Mouse (Mus musculus): ENCODE data around the gene Ifna5.
A peak's percentile ranks its signal among the peaks of the same experiment; 100 is the strongest.

Gene Ifna5

DNA sequence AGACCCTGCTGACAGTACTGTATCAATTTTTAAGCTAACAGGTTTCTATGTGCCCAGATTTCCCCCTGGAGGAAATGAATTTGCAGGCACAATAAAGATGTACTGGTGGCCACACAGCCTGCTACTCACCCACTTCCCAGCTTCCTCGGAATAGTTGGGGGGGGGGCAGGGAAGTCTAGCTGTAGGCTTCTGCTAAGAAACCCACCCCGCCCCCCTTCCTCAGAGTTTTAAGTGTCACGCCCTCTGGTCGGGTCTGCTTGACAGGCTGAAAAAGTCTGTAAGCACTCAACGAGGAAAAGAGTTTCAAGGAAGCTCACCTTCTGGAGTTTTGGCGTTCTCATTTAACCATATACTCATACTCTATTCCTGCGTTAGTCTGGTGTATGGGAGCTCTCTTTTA, 28.0 kb downstream of the Ifna5 start:
- DNase-seq (ENCODE audit: extremely low spot score, low read depth, low spot score), result no peak

DNA sequence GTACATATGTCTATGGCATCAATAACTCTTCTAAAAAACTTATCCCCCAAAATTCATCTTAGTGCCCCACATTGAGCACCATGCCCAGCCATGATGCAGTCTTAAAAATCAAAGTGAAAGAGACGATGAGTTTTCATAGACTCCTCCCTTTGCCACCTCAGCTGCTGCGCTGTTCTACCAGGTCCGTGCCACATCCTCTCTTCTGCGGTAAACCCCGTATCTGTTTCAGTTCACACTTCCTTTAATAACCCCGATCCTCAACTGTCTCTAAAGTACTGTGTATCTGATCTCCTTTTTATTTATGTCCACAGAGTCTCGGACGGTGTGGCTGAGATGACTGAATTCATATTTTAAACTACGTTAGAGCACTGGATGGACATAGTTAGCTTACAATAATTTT, 29.3 kb downstream of the Ifna5 start:
- no peak for DNase-seq (ENCODE audit: extremely low spot score, low read depth, low spot score)

DNA sequence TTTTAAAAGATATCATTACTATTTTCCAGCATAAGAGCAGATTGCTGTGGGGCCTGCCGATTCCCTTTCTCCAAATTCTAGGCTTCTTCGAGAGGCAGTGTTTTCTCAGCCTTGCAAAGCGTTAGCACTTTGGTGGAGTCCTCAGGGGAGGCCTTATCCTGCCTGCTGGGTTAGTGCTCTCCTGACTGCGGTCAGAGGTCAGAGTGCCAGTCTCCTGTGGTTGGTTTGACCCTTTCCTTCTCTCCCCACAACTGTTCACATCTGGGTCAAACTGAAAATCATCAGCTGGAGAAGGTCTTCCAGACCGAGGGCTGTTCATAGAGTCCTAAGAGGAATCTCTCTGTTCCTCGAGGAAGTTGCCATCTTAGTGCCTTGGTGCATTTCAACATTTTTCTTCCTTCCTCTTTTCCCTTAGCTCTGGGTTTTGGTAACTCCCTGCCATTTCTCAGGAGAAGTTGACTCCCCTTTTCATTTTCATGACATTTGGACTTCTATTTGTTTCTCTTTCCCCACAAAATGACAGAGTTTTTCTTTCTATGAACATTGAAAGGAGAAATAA, 29.8 kb downstream of the Ifna5 start:
- DNase-seq (ENCODE audit: extremely low spot score, low read depth, low spot score), result no peak

DNA sequence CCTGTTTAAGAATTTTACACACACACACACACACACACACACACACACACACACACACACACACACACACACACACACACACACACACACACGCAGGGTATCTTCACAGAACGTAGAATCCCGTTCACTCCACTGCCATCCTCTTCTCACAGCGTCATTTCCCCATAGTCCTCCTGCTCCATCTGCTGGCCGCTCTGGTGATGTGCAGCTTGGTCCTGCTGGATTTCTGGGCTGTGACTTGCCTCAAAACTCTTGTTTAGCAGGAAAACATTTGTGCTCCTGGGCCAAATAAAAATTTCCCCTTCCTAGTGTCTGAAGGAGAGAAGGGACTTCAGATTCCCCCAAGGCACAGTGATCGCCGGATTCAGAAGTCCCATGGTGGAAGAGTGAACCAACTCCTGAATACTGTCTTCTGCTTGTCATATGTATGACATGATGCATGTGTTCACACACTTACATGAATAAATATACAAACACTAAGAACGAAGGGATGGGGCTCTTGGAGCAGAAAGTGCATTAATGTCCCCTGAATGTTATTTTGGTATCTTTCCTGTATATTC, 32.1 kb downstream of the Ifna5 start:
- peak; percentile 75 for DNase-seq (ENCODE audit: extremely low spot score, low read depth, low spot score)

DNA sequence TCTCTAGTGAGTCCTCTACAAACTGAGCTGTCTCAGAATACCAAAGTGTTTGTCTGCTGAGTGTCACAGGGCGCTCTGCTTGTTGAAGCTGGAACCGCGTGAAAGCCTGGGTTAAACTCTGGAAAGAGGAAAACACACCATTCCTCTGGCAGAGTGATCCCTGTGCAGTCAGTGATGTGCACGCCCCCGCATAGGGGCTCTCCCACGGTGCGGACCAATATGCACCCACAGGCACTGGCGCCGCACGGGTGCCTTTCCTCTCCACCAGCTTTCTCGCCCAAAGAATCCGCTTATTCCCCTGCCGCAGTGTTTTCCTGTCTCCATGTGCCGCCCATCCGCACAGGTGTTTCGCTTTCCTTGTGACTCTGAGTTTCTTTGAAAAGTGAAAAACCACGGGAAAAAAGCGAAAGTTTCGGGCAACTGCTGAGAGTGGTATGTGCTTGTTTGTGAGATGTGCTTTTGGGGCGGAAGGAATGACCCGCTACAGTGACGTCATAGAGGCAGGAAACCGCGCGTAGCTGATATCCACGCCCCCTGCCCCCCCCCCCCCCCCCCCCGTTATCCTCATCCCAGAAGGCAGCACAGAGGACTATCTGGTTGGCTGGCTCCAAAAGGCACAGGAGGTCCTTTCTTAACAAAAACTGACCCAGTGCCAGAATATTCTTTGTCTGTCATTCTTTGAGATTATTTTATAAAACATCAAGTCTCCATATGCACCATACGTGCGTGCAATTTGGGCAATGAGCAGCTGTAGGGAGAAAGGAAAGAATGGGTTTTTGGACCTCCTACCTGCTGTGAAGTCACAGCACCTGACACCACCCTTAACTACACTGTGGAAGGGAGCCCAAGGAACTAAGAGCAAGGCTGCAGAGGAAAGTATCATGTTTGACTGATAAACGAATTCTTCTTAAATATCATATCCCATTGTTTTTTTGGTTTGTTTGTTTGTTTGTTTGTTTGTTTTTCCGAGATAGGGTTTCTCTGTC, 32.9 kb downstream of the Ifna5 start:
- DNase-seq (ENCODE audit: extremely low spot score, low read depth, low spot score), result peak; percentile 12

DNA sequence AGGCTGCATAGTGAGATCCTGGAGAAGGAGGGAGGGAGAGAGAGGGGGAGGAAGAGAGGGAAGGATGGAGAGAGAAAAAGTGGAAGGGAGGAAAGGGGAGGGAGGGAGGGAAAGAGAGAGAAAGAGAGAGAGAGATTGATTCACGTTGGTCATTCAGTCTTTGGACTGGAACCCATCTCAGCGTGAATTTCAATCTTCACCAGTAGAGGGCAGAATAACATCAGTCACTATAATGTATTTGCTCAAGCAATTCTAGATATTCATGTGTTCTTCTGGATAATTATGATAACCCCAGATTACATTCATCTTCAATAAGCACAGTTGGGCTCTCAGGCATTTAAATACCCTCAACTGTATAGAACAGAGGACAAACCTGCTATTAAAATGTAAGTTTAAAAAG, 37.4 kb downstream of the Ifna5 start:
- peak; percentile 44 for DNase-seq (ENCODE audit: extremely low spot score, low read depth, low spot score)

GRCm38 (mm10) chr4:88875435-88876095, 40.2 kb downstream of the Ifna5 start:
- no peak for DNase-seq (ENCODE audit: extremely low spot score, low read depth, low spot score)

DNA sequence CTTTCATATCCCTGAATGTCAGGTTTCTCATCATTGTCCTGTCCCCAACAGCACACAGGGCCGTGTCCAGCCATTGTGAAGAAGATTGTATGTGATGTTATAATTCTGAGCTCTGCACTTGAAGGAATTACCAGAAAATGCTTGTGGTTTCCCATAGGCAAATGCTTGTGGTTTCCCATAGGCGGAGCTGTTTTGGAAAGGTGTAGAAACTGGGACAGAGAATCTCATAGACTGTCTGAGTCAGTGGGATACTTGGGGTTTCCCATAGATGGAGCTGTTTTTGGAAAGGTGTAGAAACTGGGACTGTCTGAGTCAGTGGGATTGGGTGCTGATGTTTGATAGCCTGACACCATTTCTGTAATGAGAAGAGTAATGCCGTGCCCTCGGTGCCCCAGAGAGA, 41.2 kb downstream of the Ifna5 start:
- no peak for DNase-seq (ENCODE audit: extremely low spot score, low read depth, low spot score)

GRCm38 (mm10) chr4:88878246-88878645, 42.9 kb downstream of the Ifna5 start:
- DNase-seq (ENCODE audit: extremely low spot score, low read depth, low spot score), result no peak

DNA sequence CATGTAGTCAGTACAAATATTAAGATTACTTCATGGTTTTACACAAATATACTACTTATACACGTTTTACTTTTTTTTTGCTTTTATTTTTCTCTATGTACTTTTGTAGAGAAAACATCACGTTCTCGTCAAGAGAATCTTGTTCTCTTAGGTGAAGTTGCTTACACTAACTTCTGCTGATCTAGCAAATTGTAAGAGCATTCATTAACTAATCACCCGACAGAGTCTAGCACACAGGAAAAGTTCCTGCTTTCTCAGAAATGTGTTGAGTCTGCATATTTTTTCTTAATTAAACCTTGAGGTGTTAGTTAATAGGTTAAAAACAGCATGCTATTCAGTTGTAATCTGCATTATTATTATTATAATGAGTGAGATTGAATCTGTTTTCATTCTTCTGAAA, 43.4 kb downstream of the Ifna5 start:
- no peak for DNase-seq (ENCODE audit: extremely low spot score, low read depth, low spot score)

DNA sequence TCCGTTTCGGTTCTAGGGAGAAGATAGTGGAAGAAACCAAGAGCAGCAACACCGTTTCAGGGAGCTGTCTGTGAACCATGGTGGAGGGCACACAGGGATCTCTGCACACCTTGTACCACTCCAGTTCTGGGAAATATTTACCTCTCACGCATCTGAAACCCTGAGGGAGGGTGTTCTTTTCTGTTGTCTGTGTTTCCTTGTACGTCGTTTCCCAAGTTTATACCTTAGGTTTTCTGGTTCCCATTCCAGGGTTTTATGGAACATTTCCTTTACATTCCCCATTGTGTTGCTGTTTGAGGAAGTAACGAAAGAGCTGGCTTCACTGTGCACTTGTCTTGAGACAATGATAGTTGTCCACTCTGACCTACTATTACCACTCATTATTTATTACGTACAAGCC, 44.8 kb downstream of the Ifna5 start, which contains the start of gene Ifne:
Ifne (minus strand) TSS at position 101 of the 400 bp plus-strand sequence.
- DNase-seq (ENCODE audit: extremely low spot score, low read depth, low spot score), result no peak

Measured in hindlimb bud, embryonic 11.5 days (tissue).